Mouse (Mus musculus): ENCODE data around the gene Myo7a.

GRCm38 (mm10) chr7:98120325-98120724 is 1.0 kb upstream of the Myo7a start:
- TF ChIP-seq CTCF (IDR thresholded peaks at IDR 0.05; ENCODE audit: low read depth), result peak; percentile 81
- no peak for TF ChIP-seq EP300 (IDR thresholded peaks at IDR 0.05; ENCODE audit: low read depth)

Data from heart, postnatal 0 days (tissue).